25 mouse cellular contexts compared by ENCODE assay signal in genomic region chr19:29164528-29165166, GRCm38 (mm10).
DNase-seq lines count a peak whose midpoint lies in the region; ATAC-seq and TF ChIP-seq lines count a peak whose summit lies in the region.
"Had no signal": no experiment of that assay in that cellular context is flagged by ENCODE, and none has a peak within 500 bp of the region (broad histone marks: within the 10 kb centered on the region; RNA-seq: fewer than 3 reads in every experiment).

No protein-coding gene starts in this region.

- H3K79me2 ChIP-seq in MEL (ENCODE audit: control insufficient read depth, insufficient read depth, low read length, poor library complexity) = no peaks in the 10 kb centered on the region

- no peaks in the 10 kb centered on the region for H3K27me3 ChIP-seq in hindbrain, postnatal 0 days (ENCODE audit: insufficient read depth, low read length)
- H3K27me3 ChIP-seq in hindbrain, embryonic 14.5 days (ENCODE audit: control insufficient read depth, insufficient read depth, low read length) = no peaks in the 10 kb centered on the region
- no peaks in the 10 kb centered on the region for H3K27me3 ChIP-seq in MEL (ENCODE audit: control insufficient read depth in 1 of 2, insufficient read depth in 2 of 2, low read length in 2 of 2)
- H3K27me3 ChIP-seq: hindbrain, embryonic 12.5 days; limb, embryonic 13.5 days; midbrain, embryonic 12.5 days; neural tube, embryonic 13.5 days had no signal

- no peaks in the 10 kb centered on the region for H3K9me3 ChIP-seq in hindbrain, postnatal 0 days (ENCODE audit: low read length)
- no peaks in the 10 kb centered on the region for H3K9me3 ChIP-seq in hindbrain, embryonic 14.5 days (ENCODE audit: control insufficient read depth, low read length)
- no peaks in the 10 kb centered on the region for H3K9me3 ChIP-seq in MEL (replicated peaks; ENCODE audit: insufficient read depth, low read length)
- H3K9me3 ChIP-seq: hindbrain, embryonic 12.5 days; limb, embryonic 13.5 days; neural tube, embryonic 13.5 days had no signal

- no peak for TF ChIP-seq CTCF in hindbrain, postnatal 0 days (IDR thresholded peaks at IDR 0.05; ENCODE audit: low read depth)
- no peak for TF ChIP-seq CTCF in MEL (IDR thresholded peaks at IDR 0.05 in 2 of 3, conservative IDR thresholded peaks at IDR 0.05 in 1 of 3; ENCODE audit: control insufficient read depth in 1 of 3, insufficient read depth in 1 of 3, low read depth in 2 of 3, low read length in 3 of 3, poor library complexity in 1 of 3, severe bottlenecking in 1 of 3)

- peak; percentile 90 to 96 for TF ChIP-seq EP300 in MEL (IDR thresholded peaks at IDR 0.05; ENCODE audit: low read depth in 1 of 2, low read length in 2 of 2)

- H3K4me3 ChIP-seq in hindbrain, postnatal 0 days (ENCODE audit: low read length) = no peak overlapping the region
- no peak overlapping the region for H3K4me3 ChIP-seq in hindbrain, embryonic 14.5 days (replicated peaks; ENCODE audit: low read length)
- H3K4me3 ChIP-seq in MEL (ENCODE audit: control insufficient read depth in 1 of 2, insufficient read depth in 1 of 2, low read depth in 2 of 2, low read length in 2 of 2) = peak overlapping the region in 1 of 2 experiments; percentile 36; a peak in 2 of 4 replicates
- H3K4me3 ChIP-seq: heart, adult 2 months; hindbrain, embryonic 12.5 days; limb, embryonic 13.5 days; midbrain, embryonic 12.5 days; myocyte; neural tube, embryonic 13.5 days had no signal

- no peak for TF ChIP-seq RAD21 in MEL (IDR thresholded peaks at IDR 0.05; ENCODE audit: low read depth, low read length)

- H3K4me2 ChIP-seq in hindbrain, postnatal 0 days (ENCODE audit: low read depth, low read length) = no peak overlapping the region
- H3K4me2 ChIP-seq in hindbrain, embryonic 14.5 days (replicated peaks) = no peak overlapping the region
- H3K4me2 ChIP-seq: hindbrain, embryonic 12.5 days; limb, embryonic 13.5 days; midbrain, embryonic 12.5 days; neural tube, embryonic 13.5 days had no signal

- H3K27ac ChIP-seq in hindbrain, postnatal 0 days = no peak overlapping the region
- no peak overlapping the region for H3K27ac ChIP-seq in hindbrain, embryonic 14.5 days
- H3K27ac ChIP-seq in MEL (ENCODE audit: control insufficient read depth, low read depth, low read length) = peak overlapping the region; percentile 50
- H3K27ac ChIP-seq: heart, adult 2 months; hindbrain, embryonic 12.5 days; kidney, postnatal 0 days; limb, embryonic 13.5 days; liver, embryonic 14.5 days; macrophage; midbrain, embryonic 12.5 days; neural tube, embryonic 13.5 days had no signal

- no peak overlapping the region for H3K9ac ChIP-seq in hindbrain, postnatal 0 days (replicated peaks; ENCODE audit: low read length)
- H3K9ac ChIP-seq in hindbrain, embryonic 14.5 days = no peak overlapping the region
- H3K9ac ChIP-seq in MEL (ENCODE audit: control insufficient read depth, low read depth, low read length, poor library complexity, severe bottlenecking) = no peak overlapping the region
- H3K9ac ChIP-seq: hindbrain, embryonic 12.5 days; limb, embryonic 13.5 days; liver, embryonic 14.5 days; midbrain, embryonic 12.5 days; neural tube, embryonic 13.5 days had no signal

- DNase-seq in hindbrain, postnatal 0 days (ENCODE audit: low spot score) = peak; percentile 48
- DNase-seq in hindbrain, embryonic 14.5 days (ENCODE audit: low spot score) = no peak
- DNase-seq in 416B (ENCODE audit: low read depth) (peak; percentile 79), MEL (ENCODE audit: low read depth, low spot score) (peak; percentile 95)
- no peak for DNase-seq in right cerebral cortex, adult 2 months (ENCODE audit: low spot score in 2 of 2)
- no peak for DNase-seq in spleen, postnatal 36 days (ENCODE audit: low spot score in 2 of 2)
- DNase-seq: cerebellum, adult 2 months; cerebellum, postnatal 25 days; gastrocnemius, postnatal 14 days; heart, adult 2 months; kidney, adult 18-20 months; layer of hippocampus, adult 9-11 months; right cerebral cortex, adult 18-20 months; thymus, adult 18-20 months; thymus, postnatal 36 days had no signal

- no peaks in the 10 kb centered on the region for H3K36me3 ChIP-seq in hindbrain, postnatal 0 days (ENCODE audit: insufficient read depth, low read length)
- H3K36me3 ChIP-seq in hindbrain, embryonic 14.5 days (replicated peaks; ENCODE audit: control insufficient read depth, insufficient read depth) = no peaks in the 10 kb centered on the region
- peaks cover 0 to 10% of the 10 kb centered on the region in 2 experiments; a peak in 2 of 4 replicates for H3K36me3 ChIP-seq in MEL (ENCODE audit: control insufficient read depth in 1 of 2, insufficient read depth in 2 of 2, low read length in 2 of 2)
- H3K36me3 ChIP-seq: hindbrain, embryonic 12.5 days; limb, embryonic 13.5 days; midbrain, embryonic 12.5 days; neural tube, embryonic 13.5 days had no signal

- no peaks in the 10 kb centered on the region for H3K4me1 ChIP-seq in hindbrain, postnatal 0 days (ENCODE audit: insufficient read depth, low read length)
- H3K4me1 ChIP-seq in hindbrain, embryonic 14.5 days (replicated peaks; ENCODE audit: control insufficient read depth, insufficient read depth, low read length) = no peaks in the 10 kb centered on the region
- H3K4me1 ChIP-seq in MEL (ENCODE audit: control insufficient read depth in 1 of 2, insufficient read depth in 2 of 2, low read length in 2 of 2) = peaks cover 5 to 13% of the 10 kb centered on the region in 2 experiments
- H3K4me1 ChIP-seq: hindbrain, embryonic 12.5 days; limb, embryonic 13.5 days; midbrain, embryonic 12.5 days; neural tube, embryonic 13.5 days had no signal

- ATAC-seq in hindbrain, postnatal 0 days = no peak
- ATAC-seq in hindbrain, embryonic 14.5 days (ENCODE audit: low FRiP score) = no peak
- peak; percentile 72 for ATAC-seq in erythroid progenitor cell, adult 5-6 weeks (replicated peaks; ENCODE audit: low FRiP score, poor library complexity, severe bottlenecking)
- ATAC-seq: inflammation-experienced regulatory T-cells, adult 6 months had no signal

- WGBS in hindbrain, postnatal 0 days = 57% methylated on average over 7 of the region's 7 CpGs
- WGBS in hindbrain, embryonic 14.5 days = 79% methylated on average over 7 of the region's 7 CpGs

- TF ChIP-seq POLR2A in MEL (IDR thresholded peaks at IDR 0.05; ENCODE audit: control insufficient read depth in 1 of 2, insufficient read depth in 1 of 2, low read depth in 1 of 2, low read length in 2 of 2, poor library complexity in 1 of 2) = no peak

TF ChIP-seq in MEL, 35 proteins besides CTCF, POLR2A, EP300 and RAD21:
- TF ChIP-seq POLR2AphosphoS2 (IDR thresholded peaks at IDR 0.05; ENCODE audit: low read length) = no peak
- peak; percentile 72 for TF ChIP-seq ETS1 (IDR thresholded peaks at IDR 0.05; ENCODE audit: low read depth, low read length)
- no peak for TF ChIP-seq CHD2 (IDR thresholded peaks at IDR 0.05; ENCODE audit: low read length)
- TF ChIP-seq SIN3A (IDR thresholded peaks at IDR 0.05; ENCODE audit: low read length) = peak; percentile 75
- peak; percentile 75 for TF ChIP-seq TAL1 (IDR thresholded peaks at IDR 0.05; ENCODE audit: low read length)
- TF ChIP-seq MXI1 (IDR thresholded peaks at IDR 0.05; ENCODE audit: low read depth, low read length) = peak; percentile 58
- TF ChIP-seq ZNF384 (IDR thresholded peaks at IDR 0.05; ENCODE audit: low read depth, low read length) = no peak
- TF ChIP-seq MYC (IDR thresholded peaks at IDR 0.05; ENCODE audit: low read depth, low read length) = 0 out of 2 replicates have a peak, but pooled peaks have one; percentile 26
- TF ChIP-seq RCOR1 (IDR thresholded peaks at IDR 0.05; ENCODE audit: low read depth, low read length) = peak; percentile 74
- TF ChIP-seq TCF12 (IDR thresholded peaks at IDR 0.05; ENCODE audit: low read depth, low read length) = peak; percentile 93
- TF ChIP-seq GATA1 (IDR thresholded peaks at IDR 0.05; ENCODE audit: low read depth, low read length) = peak; percentile 91
- peak; percentile 70; the same call in 1 of the 2 replicates for TF ChIP-seq MAZ (IDR thresholded peaks at IDR 0.05; ENCODE audit: low read depth, low read length)
- 0 out of 2 replicates have a peak, but pooled peaks have one; percentile 10 for TF ChIP-seq SMC3 (IDR thresholded peaks at IDR 0.05; ENCODE audit: low read depth, low read length)
- peak; percentile 9; the same call in 1 of the 2 replicates for TF ChIP-seq MAFK (IDR thresholded peaks at IDR 0.05; ENCODE audit: borderline replicate concordance, low read depth, low read length)

Comparison
In these comparisons a context has a peak if more than half of its experiments do, and no peak if none do; other contexts are left out.
1. DNase-seq: peak in hindbrain, postnatal 0 days (single experiment), 416B (single experiment) and MEL (single experiment); none in hindbrain, embryonic 14.5 days (single experiment), right cerebral cortex, adult 2 months (0 of 2) and spleen, postnatal 36 days (0 of 2).